Mouse (Mus musculus) gastrocnemius, postnatal 10 days (tissue): ENCODE measurements around the gene Ugt1a5. TPM values are rescaled to one million over a fixed set of nuclear protein-coding genes. Genes with fewer than 3 reads are reported as not detected.

Source experiments
- DNase-seq: peaks from one replicate; pipeline ENCODE4 v3.0.0; 2021; ENCODE audit warnings: mixed read lengths
- total RNA-seq, 2 experiments: library from RNA; stranded (reverse); gene quantifications; 2 replicates each; pipeline ENCODE4 v1.2.3; 2021

Gene Ugt1a5
- total RNA-seq, 2 experiments from 2014 or later: 0.18 TPM; not detected in 1

DNA sequence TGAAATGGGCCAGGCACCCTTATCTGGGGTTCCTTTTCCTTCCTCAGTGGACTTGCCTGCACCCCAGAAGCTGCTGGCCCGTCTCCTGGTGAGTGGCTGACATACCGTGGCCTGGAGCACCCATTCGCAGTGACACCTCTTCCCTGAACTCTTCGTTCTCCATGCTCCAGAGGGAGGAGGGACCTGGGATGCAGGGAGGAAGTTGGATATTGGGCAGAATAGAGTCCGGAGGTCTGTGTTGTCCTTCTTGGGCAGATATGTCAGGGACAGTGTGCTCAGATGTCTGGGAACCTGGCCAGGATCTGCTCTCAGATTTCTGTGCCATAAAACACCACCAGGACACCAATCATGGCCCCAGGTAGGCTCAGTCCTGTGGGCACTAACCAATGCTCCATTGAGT, 74.3 kb downstream of the Ugt1a5 start:
- no peak for DNase-seq

DNA sequence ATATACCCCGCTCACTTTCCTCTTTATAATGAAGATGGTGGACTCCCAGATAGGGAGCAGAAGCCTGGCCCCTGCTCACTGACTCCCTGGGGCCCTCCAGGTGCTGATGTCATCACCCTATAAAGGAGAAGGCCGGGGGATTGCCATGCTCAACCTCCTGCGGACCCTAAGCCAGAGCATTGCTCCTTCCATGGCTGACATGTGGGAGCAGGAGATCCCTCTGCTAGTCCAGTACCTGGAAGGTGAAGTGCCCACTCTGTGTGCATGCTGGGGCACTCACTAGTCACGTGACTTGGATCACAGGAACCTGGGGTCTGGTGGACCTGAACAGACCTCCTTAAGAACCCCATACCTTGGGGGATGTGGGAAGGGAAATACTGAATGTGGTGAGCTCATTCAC, 74.8 kb downstream of the Ugt1a5 start:
- DNase-seq: no peak

DNA sequence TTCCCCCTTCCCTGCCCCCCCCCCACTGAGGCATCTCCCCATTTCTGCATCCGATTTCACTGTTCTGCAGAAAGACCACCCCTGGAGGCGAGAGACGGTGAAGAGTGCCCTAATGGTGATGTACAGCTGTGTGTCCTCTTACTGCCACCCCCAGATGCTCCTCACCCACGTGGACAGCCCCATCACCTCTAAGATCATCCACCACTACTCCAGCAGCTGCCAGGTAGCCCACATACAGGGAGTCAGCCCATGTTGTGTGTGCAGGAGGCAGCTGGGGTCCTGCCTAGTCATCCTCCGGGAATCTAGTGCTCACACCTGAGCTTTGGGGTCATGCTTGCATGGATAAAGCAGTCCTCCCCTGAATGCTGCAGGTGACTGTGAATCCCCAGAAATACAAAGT, 78.0 kb downstream of the Ugt1a5 start:
- no peak for DNase-seq

DNA sequence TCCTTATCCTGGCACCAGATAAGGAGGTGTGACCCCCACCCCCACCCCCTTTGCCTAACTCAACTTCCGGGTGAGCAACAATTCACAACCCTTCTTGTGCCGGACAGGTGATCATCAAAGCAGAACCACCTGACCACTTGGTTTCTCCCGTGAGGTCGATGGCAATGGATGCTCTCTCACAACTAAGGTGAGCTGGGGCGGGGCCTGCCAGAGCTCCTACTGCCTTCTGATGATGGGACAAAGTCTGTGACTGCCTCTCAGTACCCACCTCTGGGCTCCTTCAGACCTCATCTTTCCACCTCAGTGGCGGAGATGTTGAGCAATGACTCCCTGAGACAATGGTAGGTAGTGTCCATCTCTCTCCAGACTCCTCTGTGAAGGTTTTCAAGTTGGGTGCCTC, 80.1 kb downstream of the Ugt1a5 start:
- no peak for DNase-seq

DNA sequence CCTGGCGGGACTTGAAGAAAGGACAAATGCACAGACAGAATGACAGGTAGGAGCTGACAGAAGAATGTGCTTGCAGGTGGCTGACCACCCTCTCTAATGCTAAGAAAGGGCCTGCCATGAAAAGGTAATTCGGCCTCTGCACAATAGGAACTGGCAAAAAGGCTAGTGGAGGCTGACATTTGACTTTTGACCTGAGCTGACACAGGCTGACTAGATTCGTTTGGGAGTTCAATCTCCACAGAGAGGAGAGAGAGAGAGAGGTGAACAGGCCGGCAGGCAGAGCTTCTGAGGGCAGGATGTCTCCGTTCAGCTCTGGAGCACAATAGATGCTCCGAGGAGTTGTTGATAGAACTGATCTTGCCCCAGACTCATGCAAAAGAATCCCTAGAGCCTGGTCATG, 80.6 kb downstream of the Ugt1a5 start:
- DNase-seq: no peak

DNA sequence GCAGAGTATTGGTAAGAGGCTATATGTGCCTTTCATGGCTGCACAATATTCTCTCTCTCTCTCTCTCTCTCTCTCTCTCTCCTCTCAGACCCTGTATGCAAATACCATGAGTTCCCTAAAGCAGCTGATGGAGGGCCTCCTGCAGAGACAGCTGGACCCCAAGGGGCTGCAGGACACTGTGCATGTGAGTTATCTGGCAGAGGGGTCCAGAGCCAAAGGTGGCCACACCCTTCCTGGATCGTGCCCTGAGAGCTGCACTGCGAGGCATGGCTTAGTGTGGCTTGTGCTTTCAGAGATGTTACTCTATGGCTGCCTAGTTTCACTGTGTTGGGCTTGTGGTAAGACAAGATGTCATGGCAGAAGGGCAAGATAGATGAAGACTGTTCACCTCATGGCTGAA, 81.8 kb downstream of the Ugt1a5 start:
- DNase-seq: no peak

DNA sequence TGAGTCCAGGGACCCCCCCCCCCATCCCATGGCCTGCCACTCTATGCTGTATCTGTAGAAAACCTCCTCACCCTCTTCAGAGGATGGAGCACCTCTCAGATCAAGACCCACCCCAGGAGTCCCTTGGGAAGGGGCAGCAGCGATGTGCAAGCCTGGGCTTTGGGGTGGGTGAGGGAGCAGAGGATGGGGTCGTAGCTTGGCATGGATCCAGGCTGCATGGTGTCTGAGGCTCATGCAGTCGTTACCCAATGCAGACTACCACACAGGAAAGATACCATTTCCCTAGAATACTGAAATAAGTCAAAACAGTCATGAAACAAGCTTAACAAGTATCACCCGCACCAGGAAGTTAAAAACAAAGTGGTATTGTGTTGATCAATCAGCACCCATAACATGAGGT, 82.8 kb downstream of the Ugt1a5 start:
- DNase-seq: no peak

DNA sequence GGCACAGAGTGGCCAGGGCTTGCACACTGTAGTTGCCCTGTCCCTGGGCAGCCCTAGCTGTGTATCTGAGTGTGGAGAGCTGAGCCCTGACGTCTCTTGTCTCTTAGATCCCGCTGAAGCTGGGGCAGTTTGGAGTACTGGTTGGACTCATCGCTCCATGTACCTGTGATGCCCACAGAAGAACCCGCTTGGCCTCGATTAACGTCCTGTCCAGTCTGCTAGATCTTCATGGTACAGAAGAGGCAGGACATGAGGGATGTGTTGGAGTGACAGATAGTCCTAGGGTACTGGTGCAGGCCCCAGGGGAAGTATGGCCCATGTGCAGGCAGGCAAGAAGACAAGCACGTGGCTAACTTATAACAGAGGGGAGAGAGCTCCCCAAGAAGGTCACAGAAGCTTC, 83.8 kb downstream of the Ugt1a5 start:
- no peak for DNase-seq

DNA sequence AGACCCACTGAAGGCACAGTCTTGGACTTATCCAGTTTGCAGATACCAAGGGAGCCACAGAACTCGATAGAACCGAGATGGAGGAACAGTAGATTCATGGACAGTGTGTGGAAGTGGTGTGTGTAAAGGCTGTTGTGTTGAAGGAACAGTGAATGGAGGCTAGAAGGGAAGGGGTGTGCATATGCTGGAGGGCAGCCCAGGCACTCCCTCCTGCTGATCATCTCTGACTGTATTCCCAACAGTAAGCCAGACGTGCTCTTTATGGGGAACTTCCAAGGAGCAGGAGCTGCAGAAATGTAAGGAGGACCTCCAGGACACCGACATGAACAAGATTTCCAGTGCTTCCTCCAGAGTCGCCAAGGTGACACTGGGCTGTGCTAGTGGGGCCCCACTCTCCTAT, 84.2 kb downstream of the Ugt1a5 start:
- no peak for DNase-seq

DNA sequence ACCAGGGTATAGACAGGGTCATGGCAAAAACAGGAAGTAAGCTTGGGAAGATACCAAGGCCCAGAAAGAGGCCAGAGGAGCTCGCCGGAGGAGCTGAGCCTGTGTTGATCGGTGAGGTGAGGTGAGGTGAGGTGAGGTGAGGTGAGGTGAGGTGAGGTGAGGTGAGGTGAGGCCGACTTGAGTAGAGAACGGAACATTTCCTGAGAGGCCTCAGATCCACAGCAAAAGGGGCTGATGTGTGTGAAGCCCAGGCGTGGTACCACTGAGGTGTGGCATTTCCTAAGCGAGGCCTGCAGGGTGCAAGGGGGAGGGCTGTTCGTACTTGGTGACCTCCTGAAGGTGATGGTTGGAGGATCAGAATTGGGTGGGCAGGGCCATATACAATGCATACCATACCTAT, 87.3 kb downstream of the Ugt1a5 start:
- no peak for DNase-seq

DNA sequence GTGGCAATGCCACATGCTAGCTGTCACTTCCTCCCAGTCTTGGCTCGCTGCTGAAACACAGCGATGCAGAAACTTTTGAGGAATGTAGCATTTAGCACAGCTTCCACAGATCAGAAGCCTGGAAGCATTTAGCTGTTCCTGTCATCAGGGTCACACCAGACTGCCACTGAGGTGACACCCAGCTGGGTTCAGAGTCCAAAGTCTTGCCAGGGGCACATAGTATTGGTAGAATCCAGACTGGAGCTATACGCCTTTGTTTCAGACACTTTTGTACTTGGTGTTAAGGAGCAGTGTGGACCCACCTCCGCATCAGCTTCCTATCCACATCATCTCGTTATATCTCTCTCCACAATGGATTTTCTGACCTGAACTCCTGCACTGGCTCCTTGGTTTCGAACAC, 87.7 kb downstream of the Ugt1a5 start:
- no peak for DNase-seq

DNA sequence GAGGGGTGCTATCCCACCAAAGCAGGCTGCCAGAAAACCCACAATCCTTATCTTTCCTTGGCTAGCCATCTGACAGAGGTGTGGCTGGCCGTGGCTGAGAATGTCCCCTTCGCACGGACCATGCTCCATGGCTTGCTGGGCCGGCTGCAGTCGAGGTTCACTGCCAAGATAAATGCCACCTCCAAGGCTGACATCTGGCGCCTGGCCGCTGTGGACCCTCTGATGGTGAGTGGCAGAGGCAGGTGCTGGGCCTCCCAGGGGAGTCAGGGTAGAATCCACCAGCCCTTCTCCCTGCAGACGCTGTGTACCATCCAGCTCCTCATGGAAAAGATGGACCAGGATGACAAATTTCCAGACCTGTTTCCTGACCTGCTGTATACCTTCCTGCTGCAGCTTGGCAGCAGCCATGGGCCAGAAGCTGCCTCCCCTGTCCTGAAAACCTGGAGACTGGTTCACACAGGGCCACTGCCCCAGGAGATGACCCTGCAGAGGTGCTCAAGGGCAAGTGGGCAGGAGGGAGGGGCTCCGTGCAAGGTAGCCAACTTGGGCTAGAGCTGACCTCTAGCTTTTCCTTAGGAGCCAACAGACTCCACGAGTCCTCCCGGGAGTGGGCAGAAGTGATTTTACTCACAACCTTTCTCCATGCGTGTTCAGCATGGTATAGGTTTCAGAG, 89.1 kb downstream of the Ugt1a5 start:
- DNase-seq: peak; percentile 72

DNA sequence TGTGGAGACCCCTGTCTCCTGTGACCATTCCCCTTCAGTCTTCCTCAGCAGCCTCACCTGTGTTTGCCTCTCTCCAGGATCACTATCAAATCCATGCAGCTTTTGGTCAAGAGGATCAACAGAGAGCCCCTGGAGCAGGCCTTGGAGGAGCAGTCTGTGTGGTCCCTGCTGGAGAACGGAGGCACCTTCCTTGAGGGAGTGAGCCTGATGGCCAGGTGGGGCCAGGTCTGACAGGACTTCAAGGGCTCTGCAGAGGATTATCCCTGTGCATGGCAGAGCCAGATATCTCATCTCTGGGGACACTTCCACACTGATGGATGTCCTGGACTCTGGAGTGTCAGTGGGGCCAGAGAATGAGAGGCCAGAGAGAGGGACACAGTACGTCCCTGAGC, 89.7 kb downstream of the Ugt1a5 start:
- no peak for DNase-seq

DNA sequence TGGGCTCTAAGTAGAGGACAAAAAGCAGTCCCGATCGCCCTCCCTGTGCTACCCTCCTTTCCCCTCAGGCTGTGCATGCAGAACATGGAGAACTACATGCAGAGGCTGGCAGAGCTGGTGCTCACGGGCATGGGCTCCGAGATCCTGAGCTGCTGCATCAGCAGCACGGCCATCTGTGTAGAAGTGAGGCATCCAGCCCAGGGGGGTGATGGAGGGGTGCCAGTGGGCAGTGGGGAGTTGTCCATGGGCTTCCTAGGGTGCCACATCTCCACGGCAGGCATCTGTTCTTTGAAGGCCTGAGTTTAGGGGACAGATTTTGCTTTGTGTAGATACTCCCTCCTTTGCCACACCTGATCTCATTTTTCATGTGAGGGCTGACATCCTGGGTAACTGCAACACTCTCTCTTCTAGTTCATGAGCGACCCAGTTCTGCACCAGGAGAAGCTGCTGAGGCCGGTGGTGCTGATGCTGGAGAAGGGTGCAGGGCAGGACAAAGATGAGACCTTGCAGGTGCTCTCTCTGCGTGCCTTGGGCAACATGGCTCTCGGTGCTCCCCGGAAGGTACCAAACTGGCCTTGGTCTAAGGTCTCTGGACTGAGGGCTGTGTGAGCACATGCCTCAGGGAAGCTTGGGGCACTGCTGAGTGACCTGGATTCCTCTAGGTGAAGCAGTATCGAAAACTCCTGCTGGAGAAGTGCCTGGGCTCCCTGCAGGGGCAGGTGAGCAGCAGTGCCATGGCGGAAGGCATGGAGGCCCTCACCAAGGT, 90.4 kb downstream of the Ugt1a5 start:
- DNase-seq: no peak

DNA sequence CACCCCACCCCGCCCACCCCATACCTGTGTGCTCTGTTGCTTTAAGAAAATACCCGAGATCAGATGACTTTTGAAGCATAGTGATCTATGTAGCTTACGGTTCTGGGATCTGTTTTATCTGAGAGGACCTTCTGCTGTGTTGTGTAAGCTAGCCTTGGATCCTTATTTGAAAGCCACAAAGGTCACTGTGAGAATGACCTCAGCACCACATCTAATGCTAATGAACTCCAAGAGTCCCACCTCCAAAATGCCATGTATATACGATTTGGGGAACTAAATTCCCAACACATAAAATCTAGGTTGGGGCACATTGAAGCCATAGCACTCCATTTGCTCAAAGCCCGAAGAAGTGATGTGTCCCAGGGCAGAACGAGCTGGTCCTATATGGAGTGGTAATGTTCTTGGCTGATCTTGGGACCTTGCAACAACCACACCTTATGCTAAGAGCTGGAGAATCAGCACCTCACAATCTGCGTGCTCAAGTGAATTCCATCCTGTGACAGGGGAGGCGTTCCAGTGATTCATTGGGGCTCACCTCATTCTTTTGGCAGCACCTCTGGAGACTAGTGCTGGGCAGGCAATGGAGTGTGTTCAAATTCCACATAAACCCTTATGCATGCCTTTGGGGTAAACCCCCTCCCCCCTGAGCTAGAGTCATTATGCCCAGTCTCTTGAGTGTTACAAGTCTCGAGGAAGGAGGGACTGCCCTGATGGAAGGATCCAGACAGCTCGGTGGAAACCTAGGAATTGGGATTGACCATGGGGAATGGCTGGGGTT, 91.3 kb downstream of the Ugt1a5 start:
- no peak for DNase-seq

DNA sequence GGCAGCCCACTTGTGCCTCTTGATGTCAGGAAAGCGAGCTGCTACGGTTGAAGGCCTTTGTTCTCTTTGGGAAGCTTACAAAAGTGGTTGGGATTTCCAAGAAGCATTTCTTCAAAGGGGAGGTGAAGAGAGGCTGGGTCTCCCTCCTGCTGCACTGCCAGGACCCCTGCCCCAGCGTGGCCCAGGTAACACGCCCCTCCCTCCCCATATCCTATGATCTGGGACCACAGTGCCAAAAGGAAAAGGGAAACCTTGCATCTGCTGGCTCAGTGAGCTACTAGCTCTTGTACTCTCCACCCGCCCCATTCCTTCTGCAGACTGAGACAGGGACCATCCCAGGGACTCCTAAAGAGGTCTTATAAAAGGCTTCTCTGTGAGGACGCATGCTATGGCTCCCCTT, 91.9 kb downstream of the Ugt1a5 start:
- DNase-seq: no peak

DNA sequence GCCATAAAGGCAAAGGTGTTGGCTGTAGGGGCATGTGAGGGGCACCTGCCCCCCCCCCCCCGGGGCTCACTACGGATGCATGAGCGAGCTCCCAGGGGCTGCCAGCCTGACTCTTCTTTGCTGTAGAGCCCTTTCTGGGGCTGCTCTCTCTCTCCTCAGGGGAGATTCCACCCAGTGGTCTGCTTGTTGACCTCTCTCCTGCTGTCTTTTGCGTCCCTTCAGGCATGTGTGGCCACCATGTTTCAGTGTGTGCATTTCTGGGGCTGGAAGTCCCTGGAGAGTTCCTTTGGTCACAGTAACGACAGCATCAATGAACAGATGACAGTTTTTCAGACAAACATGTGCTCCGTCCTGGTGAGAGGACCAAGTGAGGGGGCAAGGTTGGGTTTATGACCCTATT, 92.5 kb downstream of the Ugt1a5 start:
- no peak for DNase-seq

DNA sequence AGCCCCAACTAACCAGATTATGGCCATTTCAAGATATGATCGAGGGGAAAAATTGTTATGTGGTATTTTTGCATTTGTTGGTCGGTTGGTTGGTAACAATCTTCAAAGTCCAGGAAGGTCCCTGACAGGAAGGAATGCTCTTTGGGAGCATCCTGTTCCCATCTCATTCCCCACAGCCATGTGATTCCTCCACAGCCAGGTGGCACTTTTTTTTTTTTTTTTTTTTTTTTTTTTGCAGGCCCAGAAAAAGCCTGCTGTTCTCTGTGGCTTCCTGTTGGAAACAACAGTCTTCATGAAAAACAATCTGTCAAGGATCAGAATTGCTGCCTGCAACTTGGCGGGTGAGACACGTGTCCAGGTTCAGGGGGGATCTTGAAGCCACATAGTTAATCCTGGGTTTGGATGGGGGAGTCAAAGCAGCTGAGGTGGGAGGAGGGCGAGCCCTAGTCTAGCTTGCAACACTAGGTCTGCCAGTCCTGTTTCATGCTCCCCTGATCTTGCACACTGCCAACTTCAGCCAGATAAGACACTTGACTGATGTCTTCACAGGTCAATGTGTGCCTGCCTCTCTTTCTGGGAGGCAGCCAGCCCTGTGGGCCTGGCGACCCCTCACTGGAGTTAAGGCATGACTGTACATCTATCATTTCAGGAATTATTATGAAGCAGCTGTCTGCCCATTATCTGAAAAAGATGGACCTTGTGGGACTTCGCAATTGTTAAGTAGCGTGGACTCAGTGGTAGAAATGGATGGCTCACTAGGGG, 93.2 kb downstream of the Ugt1a5 start:
- DNase-seq: no peak

DNA sequence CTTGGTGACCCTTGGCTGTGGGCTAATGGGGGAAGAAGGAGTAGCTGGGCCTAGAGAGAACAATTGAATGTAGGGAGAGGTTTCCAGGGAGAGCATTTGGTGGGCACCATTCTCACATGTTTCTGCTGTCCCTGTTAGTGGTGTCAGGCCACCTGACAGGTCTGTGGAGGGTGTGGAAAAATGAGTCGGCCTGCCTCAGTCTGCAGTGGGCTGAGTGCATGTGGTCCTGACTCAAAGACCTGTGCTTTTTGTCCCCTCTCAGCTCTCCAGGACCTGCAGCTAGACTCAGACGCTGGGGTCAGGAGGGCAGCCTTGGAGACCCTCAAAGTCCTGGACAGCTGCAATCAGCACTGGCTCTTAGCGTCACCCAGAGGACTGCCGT, 93.8 kb downstream of the Ugt1a5 start:
- DNase-seq: no peak

DNA sequence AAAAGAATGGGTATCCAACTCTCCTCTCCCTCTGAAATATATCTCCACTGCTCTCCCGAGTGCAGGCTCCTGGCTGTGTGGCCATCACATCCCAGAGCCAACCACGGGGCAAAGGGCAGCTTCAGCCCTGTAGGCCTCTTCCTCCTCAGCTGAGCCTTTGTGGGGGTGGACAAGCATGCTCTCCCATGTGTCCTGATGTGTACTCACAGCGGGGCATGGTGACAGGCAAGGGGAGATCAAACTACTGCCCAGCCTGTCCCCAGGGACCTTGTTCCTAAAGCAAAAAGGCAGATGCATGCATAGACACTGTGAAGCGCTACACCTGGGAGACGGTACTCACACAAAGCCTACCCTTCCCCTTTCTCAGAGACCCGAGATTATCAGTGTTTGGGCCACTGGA, 94.3 kb downstream of the Ugt1a5 start:
- peak; percentile 68 for DNase-seq

DNA sequence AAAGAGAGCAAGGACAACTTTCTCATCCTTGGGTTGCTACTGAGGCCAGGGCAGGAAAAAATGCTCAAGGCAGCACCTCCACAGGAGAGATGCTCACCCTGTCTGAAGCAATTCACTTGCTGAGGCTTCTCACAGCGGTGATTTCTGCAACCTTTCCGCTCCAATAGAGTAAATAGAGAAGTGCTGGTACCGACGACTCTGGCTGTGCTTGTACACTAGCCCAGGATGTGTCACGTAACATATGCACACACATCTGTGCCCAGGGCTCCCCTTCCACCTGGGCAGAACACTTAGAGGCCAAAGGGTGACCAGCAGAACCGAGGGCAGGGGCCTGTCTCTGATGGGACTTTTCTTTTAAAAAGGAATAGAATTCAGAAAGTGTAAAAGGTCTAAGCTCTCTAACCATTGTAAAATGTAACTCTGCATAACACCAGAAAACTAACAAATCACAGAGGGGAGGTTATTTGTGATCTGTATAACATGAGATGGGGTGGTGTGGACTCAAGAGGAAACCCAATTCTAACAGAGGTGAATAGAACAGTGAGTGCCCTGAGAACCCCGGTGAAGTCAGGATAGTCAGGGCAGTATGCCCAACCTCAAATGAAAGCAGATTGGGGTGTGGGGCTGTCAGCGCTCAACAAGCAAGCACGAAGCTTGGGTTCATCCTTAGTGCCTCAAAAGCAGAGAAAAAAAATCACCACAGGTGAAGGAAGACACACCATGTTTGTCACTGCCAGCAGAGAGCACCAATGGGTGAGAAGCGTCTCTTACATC, 95.0 kb downstream of the Ugt1a5 start:
- no peak for DNase-seq

DNA sequence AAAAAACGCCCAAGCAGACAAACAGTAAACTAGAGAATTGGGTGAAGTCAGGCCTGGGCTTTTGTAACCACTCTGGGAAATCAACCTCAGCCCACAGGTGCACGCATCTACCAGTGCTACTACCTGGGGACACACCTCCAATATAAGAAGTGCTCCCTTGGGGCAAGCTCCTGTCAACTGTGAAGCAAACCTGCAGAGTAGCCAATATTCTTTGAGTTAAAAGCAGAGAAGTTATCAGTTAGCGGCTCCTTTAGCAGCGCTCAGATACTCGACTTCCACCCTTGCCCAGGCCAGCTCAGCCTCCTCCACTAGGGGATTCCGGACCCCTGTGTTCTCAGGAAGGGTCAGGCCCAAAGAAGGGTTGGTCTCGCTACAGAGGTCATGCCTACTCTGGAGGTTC, 95.9 kb downstream of the Ugt1a5 start:
- no peak for DNase-seq
